Mouse (Mus musculus) liver, embryonic 14.5 days (tissue): ENCODE measurements around the gene Clptm1l.

Experiments
- CTCF ChIP-seq: IDR thresholded peaks from 2 replicates; pipeline ENCODE4 v1.5.1; 2016; ENCODE audit warnings: antibody characterized with exemption, low read depth, control low read depth
- EP300 ChIP-seq: IDR thresholded peaks from 2 replicates; pipeline ENCODE4 v1.6.1; 2016; ENCODE audit warnings: antibody characterized with exemption, low read depth

DNA sequence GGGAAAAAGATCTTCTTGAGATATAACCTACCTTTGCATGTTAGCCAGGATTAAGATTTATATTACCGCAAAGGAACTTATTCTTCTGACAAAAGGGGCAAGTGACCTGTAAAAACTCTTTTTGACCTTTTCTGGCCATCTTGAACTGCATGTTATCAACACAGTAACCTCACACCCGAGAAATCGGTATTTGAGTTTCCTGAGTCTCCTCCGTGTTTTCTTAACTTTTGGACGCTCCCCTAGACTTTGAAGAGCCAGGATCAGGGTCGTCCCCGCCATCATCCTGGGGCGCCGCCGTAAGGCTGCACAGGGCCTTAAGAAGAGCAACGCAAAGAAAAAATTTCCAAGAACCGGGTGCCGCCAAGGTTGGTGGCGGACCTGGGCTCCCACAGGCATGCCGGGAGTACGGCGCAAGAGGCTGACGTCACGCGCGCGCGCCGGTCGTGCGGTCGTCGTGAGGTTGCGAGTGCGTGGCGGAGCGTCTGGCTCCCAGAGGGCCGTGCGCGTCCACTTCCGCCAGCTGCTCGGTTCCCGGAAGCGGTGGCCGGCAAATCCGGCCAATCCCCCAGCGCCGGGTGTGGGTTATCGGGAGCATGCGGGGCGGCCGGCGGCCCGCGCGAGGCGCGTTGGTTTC, at the start of gene Clptm1l:
- TF ChIP-seq CTCF, result no peak
- TF ChIP-seq EP300, result no peak; the same call in 1 of the 2 replicates
